Mouse (Mus musculus) cortical plate, adult 2 months (tissue): ENCODE data around the gene Tmprss2.

Experiments used
- CTCF ChIP-seq: fragments of 200-500 bp; IDR thresholded peaks from 2 replicates; pipeline ENCODE4 v1.5.1; 2011; ENCODE audit warnings: mild to moderate bottlenecking, control low read depth, low read length; ENCODE audit not compliant: insufficient read depth; ENCODE audit errors: extremely low read depth
- POLR2A ChIP-seq: fragments of 200-500 bp; IDR thresholded peaks from 2 replicates; pipeline ENCODE4 v1.6.1; 2011; ENCODE audit warnings: mild to moderate bottlenecking, low read length, control low read depth; ENCODE audit not compliant: insufficient read depth; ENCODE audit errors: extremely low read depth

DNA sequence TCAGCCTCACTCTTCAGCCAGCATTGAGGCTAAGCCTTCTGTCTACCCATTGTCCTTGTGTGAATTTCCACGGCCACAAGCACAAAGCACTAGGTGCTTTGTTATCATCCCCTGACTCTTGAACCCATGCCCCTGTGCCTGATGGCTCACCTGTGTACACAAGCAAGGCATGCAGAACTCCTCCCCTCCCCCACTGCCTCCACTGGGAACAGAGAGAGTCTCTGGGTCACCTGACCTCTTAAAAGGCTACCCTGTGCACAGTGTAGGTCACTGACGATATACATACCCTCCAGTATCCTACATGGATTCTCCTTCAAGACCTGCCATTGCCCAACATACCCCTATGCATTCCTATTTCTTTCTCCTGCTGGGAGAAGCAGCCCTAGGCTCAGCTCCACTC is 4.2 kb downstream of the Tmprss2 start:
- TF ChIP-seq CTCF (no peak), POLR2A (no peak)
